Mouse (Mus musculus): Measurements from ENCODE around the gene Upp2. TPM values are rescaled to one million over a fixed set of nuclear protein-coding genes. Genes with fewer than 3 reads are reported as not detected.
A peak's percentile ranks its signal among the peaks of the same experiment; 100 is the strongest.

The Upp2 gene
- 1 to 10 TPM; 2.1 to 3.1 TPM for total RNA-seq (2021)
- long read RNA-seq, experiment 1, partial matches to known transcripts, result 0 of 6 reads
- long read RNA-seq, experiment 1, other reads (novel, unspliced or antisense), result 5 of 6 reads
- long read RNA-seq, experiment 2, partial matches to known transcripts, result 0 of 4 reads
- long read RNA-seq, experiment 2, other reads (novel, unspliced or antisense), result 1 of 4 reads

GRCm38 (mm10) chr2:58567066-58567810 is at the start of gene Upp2, which contains the start of gene Acvr1:
Upp2 (plus strand) TSS chr2:58567298.
Acvr1 (minus strand) TSS chr2:58567157.
- DNase-seq (ENCODE audit: low spot score), result peak; percentile 89

- no peak for DNase-seq (ENCODE audit: low spot score)
These were observed 48.6 kb upstream of the Upp2 start for GRCm38 (mm10) chr2:58518517-58518916.

GRCm38 (mm10) chr2:58520727-58521126 is 46.4 kb upstream of the Upp2 start:
- DNase-seq (ENCODE audit: low spot score), result no peak

GRCm38 (mm10) chr2:58521621-58522020 is 45.5 kb upstream of the Upp2 start:
- no peak for DNase-seq (ENCODE audit: low spot score)

- DNase-seq (ENCODE audit: low spot score), result no peak
These were observed 44.0 kb upstream of the Upp2 start for GRCm38 (mm10) chr2:58523097-58523496.

- no peak for DNase-seq (ENCODE audit: low spot score)
These were observed 43.2 kb upstream of the Upp2 start for GRCm38 (mm10) chr2:58523894-58524293.

- no peak for DNase-seq (ENCODE audit: low spot score)
These were observed 42.7 kb upstream of the Upp2 start for GRCm38 (mm10) chr2:58524356-58524755.

- DNase-seq (ENCODE audit: low spot score), result no peak
These were observed 39.3 kb upstream of the Upp2 start for GRCm38 (mm10) chr2:58527786-58528185.

- no peak for DNase-seq (ENCODE audit: low spot score)
These were observed 37.7 kb upstream of the Upp2 start for GRCm38 (mm10) chr2:58529384-58529783.

GRCm38 (mm10) chr2:58529860-58530440 is 37.1 kb upstream of the Upp2 start:
- DNase-seq (ENCODE audit: low spot score), result peak; percentile 30

- no peak for DNase-seq (ENCODE audit: low spot score)
These were observed 36.6 kb upstream of the Upp2 start for GRCm38 (mm10) chr2:58530521-58530920.

- peak; percentile 87 for DNase-seq (ENCODE audit: low spot score)
These were observed 34.7 kb upstream of the Upp2 start for GRCm38 (mm10) chr2:58532260-58532850.

GRCm38 (mm10) chr2:58533521-58534001 is 33.5 kb upstream of the Upp2 start:
- peak; percentile 21 for DNase-seq (ENCODE audit: low spot score)

GRCm38 (mm10) chr2:58534379-58534778 is 32.7 kb upstream of the Upp2 start:
- no peak for DNase-seq (ENCODE audit: low spot score)

GRCm38 (mm10) chr2:58535233-58535632 is 31.9 kb upstream of the Upp2 start:
- no peak for DNase-seq (ENCODE audit: low spot score)

GRCm38 (mm10) chr2:58536796-58537195 is 30.3 kb upstream of the Upp2 start:
- no peak for DNase-seq (ENCODE audit: low spot score)

GRCm38 (mm10) chr2:58538196-58538595 is 28.9 kb upstream of the Upp2 start:
- DNase-seq (ENCODE audit: low spot score), result no peak

GRCm38 (mm10) chr2:58543252-58543651 is 23.8 kb upstream of the Upp2 start:
- no peak for DNase-seq (ENCODE audit: low spot score)

- no peak for DNase-seq (ENCODE audit: low spot score)
These were observed 22.7 kb upstream of the Upp2 start for GRCm38 (mm10) chr2:58544368-58544767.

GRCm38 (mm10) chr2:58546264-58546663 is 20.8 kb upstream of the Upp2 start:
- DNase-seq (ENCODE audit: low spot score), result no peak

GRCm38 (mm10) chr2:58548943-58549342 is 18.2 kb upstream of the Upp2 start:
- DNase-seq (ENCODE audit: low spot score), result no peak

GRCm38 (mm10) chr2:58549960-58550359 is 17.1 kb upstream of the Upp2 start:
- no peak for DNase-seq (ENCODE audit: low spot score)

Measured in gastrocnemius, adult 18-20 months (tissue).